Mouse (Mus musculus) heart, embryonic 10.5 days (tissue): ENCODE data around the gene Cpeb3. TPM values are rescaled to one million over a fixed set of nuclear protein-coding genes. Genes with fewer than 3 reads are reported as not detected.
A peak's percentile ranks its signal among the peaks of the same experiment; 100 is the strongest.

Experiments used
- DNase-seq: peaks from one replicate; pipeline ENCODE4 v3.0.0-alpha.2; 2017; ENCODE audit warnings: low spot score
- H3K27ac ChIP-seq: fragments of 300-500 bp; sonication (generic); 2 replicates; pipeline ENCODE4 v1.5.1; 2016; ENCODE audit warnings: mild to moderate bottlenecking
- H3K27me3 ChIP-seq: fragments of 300-500 bp; sonication (generic); 2 replicates; pipeline ENCODE4 v1.6.1; 2016; ENCODE audit warnings: mild to moderate bottlenecking; ENCODE audit not compliant: poor library complexity, insufficient read depth, severe bottlenecking
- H3K36me3 ChIP-seq: fragments of 300-500 bp; sonication (generic); 2 replicates; pipeline ENCODE4 v1.6.1; 2016; ENCODE audit warnings: mild to moderate bottlenecking, moderate library complexity
- H3K4me1 ChIP-seq: fragments of 300-500 bp; sonication (generic); 2 replicates; pipeline ENCODE4 v1.6.1; 2016; ENCODE audit warnings: mild to moderate bottlenecking
- H3K4me3 ChIP-seq: fragments of 300-500 bp; sonication (generic); 2 replicates; pipeline ENCODE4 v1.5.1; 2016; ENCODE audit warnings: mild to moderate bottlenecking, moderate library complexity
- H3K9me3 ChIP-seq: fragments of 300-500 bp; sonication (generic); 2 replicates; pipeline ENCODE4 v1.6.1; 2016; ENCODE audit warnings: mild to moderate bottlenecking, moderate library complexity
- WGBS: fragments of 180-500 bp; shearing (Covaris S2); methylation state at CpG from one replicate; pipeline ENCODE4 v1.1.7; 2016; 5-methylcytosine and 5-hydroxymethylcytosine counted together
- polyA plus RNA-seq: library from polyadenylated mRNA; unstranded; fragments of >200 nt; fragmentation: Nextera tagmentation; extraction: Ambion mirVana; gene quantifications from 2 replicates; pipeline ENCODE4 v1.2.1, GENCODE M21; 2016

Cpeb3 gene
- polyA plus RNA-seq, 1 experiment from 2014 or later: 2.6 TPM

- H3K4me3 ChIP-seq: no peak overlapping the region
- WGBS: 83% methylated on average over 5 of the region's 5 CpGs
- H3K36me3 ChIP-seq: no peaks in the 10 kb centered on the region
- no peaks in the 10 kb centered on the region for H3K9me3 ChIP-seq
- no peak overlapping the region for H3K27ac ChIP-seq
- no peak for DNase-seq
- peaks cover 8% of the 10 kb centered on the region; the same call in 1 of the 2 replicates for H3K4me1 ChIP-seq
- no peaks in the 10 kb centered on the region for H3K27me3 ChIP-seq
Measured at GRCm38 (mm10) chr19:37127018-37127567, 81.3 kb downstream of the Cpeb3 start.

- Histone ChIP-seq H3K36me3 (no peaks in the 10 kb centered on the region), H3K4me1 (peaks cover 3% of the 10 kb centered on the region; the same call in 1 of the 2 replicates), H3K9me3 (no peaks in the 10 kb centered on the region), H3K27ac (no peak overlapping the region), H3K4me3 (no peak overlapping the region), H3K27me3 (no peaks in the 10 kb centered on the region)
- no peak for DNase-seq
Measured at GRCm38 (mm10) chr19:37124961-37125360, 83.4 kb downstream of the Cpeb3 start.

GRCm38 (mm10) chr19:37119281-37119680 is 89.1 kb downstream of the Cpeb3 start:
- no peaks in the 10 kb centered on the region for H3K27me3 ChIP-seq
- no peak overlapping the region for H3K27ac ChIP-seq
- DNase-seq: no peak
- H3K4me3 ChIP-seq: no peak overlapping the region
- 48% methylated on average over 2 of the region's 2 CpGs for WGBS
- H3K9me3 ChIP-seq: no peaks in the 10 kb centered on the region
- no peaks in the 10 kb centered on the region for H3K36me3 ChIP-seq
- H3K4me1 ChIP-seq: peaks cover 13% of the 10 kb centered on the region

GRCm38 (mm10) chr19:37115824-37116223 is 92.6 kb downstream of the Cpeb3 start:
- no peaks in the 10 kb centered on the region for H3K36me3 ChIP-seq
- no peak overlapping the region for H3K27ac ChIP-seq
- 30% methylated on average over 1 of the region's 1 CpGs for WGBS
- no peak overlapping the region for H3K4me3 ChIP-seq
- peak; percentile 11 for DNase-seq
- H3K4me1 ChIP-seq: peaks cover 13% of the 10 kb centered on the region
- H3K9me3 ChIP-seq: no peaks in the 10 kb centered on the region
- no peaks in the 10 kb centered on the region for H3K27me3 ChIP-seq

- Histone ChIP-seq H3K4me1 (peaks cover 13% of the 10 kb centered on the region), H3K9me3 (no peaks in the 10 kb centered on the region), H3K27ac (0 out of 2 replicates have a peak overlapping the region, but pooled peaks have one; percentile 36), H3K27me3 (no peaks in the 10 kb centered on the region), H3K36me3 (no peaks in the 10 kb centered on the region), H3K4me3 (no peak overlapping the region)
- peak; percentile 69 for DNase-seq
- WGBS: 79% methylated on average over 8 of the region's 8 CpGs
Measured at GRCm38 (mm10) chr19:37115374-37115773, 93.0 kb downstream of the Cpeb3 start.

GRCm38 (mm10) chr19:37111831-37112230 is 96.6 kb downstream of the Cpeb3 start:
- WGBS: 90% methylated on average over 6 of the region's 6 CpGs
- Histone ChIP-seq H3K4me1 (peaks cover 7% of the 10 kb centered on the region), H3K27ac (no peak overlapping the region), H3K9me3 (no peaks in the 10 kb centered on the region), H3K4me3 (no peak overlapping the region), H3K36me3 (no peaks in the 10 kb centered on the region), H3K27me3 (no peaks in the 10 kb centered on the region)
- DNase-seq: no peak

GRCm38 (mm10) chr19:37110494-37110893 is 97.9 kb downstream of the Cpeb3 start:
- Histone ChIP-seq H3K4me3 (no peak overlapping the region), H3K27ac (no peak overlapping the region), H3K36me3 (no peaks in the 10 kb centered on the region), H3K4me1 (peaks cover 3% of the 10 kb centered on the region), H3K9me3 (no peaks in the 10 kb centered on the region), H3K27me3 (no peaks in the 10 kb centered on the region)
- peak; percentile 62 for DNase-seq
- 29% methylated on average over 1 of the region's 1 CpGs for WGBS

- H3K9me3 ChIP-seq: no peaks in the 10 kb centered on the region
- H3K27ac ChIP-seq: no peak overlapping the region
- H3K4me3 ChIP-seq: no peak overlapping the region
- H3K4me1 ChIP-seq: no peaks in the 10 kb centered on the region
- DNase-seq: peak; percentile 53
- no peaks in the 10 kb centered on the region for H3K27me3 ChIP-seq
- H3K36me3 ChIP-seq: no peaks in the 10 kb centered on the region
- 86% methylated on average over 4 of the region's 4 CpGs for WGBS
Measured at GRCm38 (mm10) chr19:37109853-37110252, 98.5 kb downstream of the Cpeb3 start.

GRCm38 (mm10) chr19:37100689-37101088 is 107.7 kb downstream of the Cpeb3 start:
- Histone ChIP-seq H3K27ac (no peak overlapping the region), H3K4me1 (no peaks in the 10 kb centered on the region), H3K9me3 (no peaks in the 10 kb centered on the region), H3K27me3 (no peaks in the 10 kb centered on the region), H3K4me3 (no peak overlapping the region), H3K36me3 (no peaks in the 10 kb centered on the region)
- peak; percentile 85 for DNase-seq
- 79% methylated on average over 2 of the region's 2 CpGs for WGBS

GRCm38 (mm10) chr19:37095666-37096330 is 112.6 kb downstream of the Cpeb3 start:
- Histone ChIP-seq H3K4me1 (no peaks in the 10 kb centered on the region), H3K27ac (no peak overlapping the region), H3K4me3 (no peak overlapping the region), H3K9me3 (no peaks in the 10 kb centered on the region), H3K27me3 (no peaks in the 10 kb centered on the region), H3K36me3 (no peaks in the 10 kb centered on the region)
- 84% methylated on average over 4 of the region's 4 CpGs for WGBS
- no peak for DNase-seq

- Histone ChIP-seq H3K27ac (no peak overlapping the region), H3K4me3 (no peak overlapping the region), H3K36me3 (no peaks in the 10 kb centered on the region), H3K4me1 (peaks cover 8% of the 10 kb centered on the region; the same call in 1 of the 2 replicates), H3K27me3 (no peaks in the 10 kb centered on the region), H3K9me3 (no peaks in the 10 kb centered on the region)
- DNase-seq: no peak
- 88% methylated on average over 3 of the region's 3 CpGs for WGBS
Measured at GRCm38 (mm10) chr19:37093181-37093580, 115.2 kb downstream of the Cpeb3 start.

- H3K9me3 ChIP-seq: no peaks in the 10 kb centered on the region
- no peaks in the 10 kb centered on the region for H3K27me3 ChIP-seq
- 53% methylated on average over 8 of the region's 8 CpGs for WGBS
- H3K36me3 ChIP-seq: no peaks in the 10 kb centered on the region
- H3K4me1 ChIP-seq: peaks cover 8% of the 10 kb centered on the region; the same call in 1 of the 2 replicates
- no peak for DNase-seq
- no peak overlapping the region for H3K4me3 ChIP-seq
- no peak overlapping the region for H3K27ac ChIP-seq
Measured at GRCm38 (mm10) chr19:37090146-37091061, 118.0 kb downstream of the Cpeb3 start.
